Mouse (Mus musculus): ENCODE measurements at regions not wholly inside any gene's neighbourhood (a gene's known extent, or its start where the extent isn't known, plus 50 kb on each side); places are given as distances from the start of the nearest gene placed in this dataset.
"Not testable (repeated sequence)": the region's sequence is repeated elsewhere in the genome, so short reads cannot be mapped to it uniquely, and the experiment has no call there.

- no peak for DNase-seq
Observed at GRCm38 (mm10) chr15:32749971-32750370, 505.4 kb downstream of the Sema5a start.

DNA sequence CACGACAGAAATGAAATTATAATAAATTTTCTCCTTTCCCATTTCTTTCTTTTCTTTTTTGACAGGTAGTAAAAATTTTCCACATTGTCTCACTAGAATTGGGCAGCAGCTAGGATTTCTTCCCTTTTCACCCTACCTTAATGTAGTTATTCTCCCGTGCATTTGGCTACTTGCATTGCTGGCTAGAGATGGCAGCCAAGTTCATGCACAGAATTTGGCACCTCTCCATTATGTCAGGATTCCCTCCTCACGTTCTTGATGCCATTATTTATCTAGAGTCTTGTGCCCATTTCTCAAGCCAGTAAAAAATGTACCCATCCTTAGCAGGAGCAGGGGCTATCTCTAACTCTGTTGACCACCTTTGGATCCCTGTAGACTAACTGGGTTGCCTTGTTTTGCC lies 507.4 kb downstream of the Sema5a start:
- no peak for DNase-seq

GRCm38 (mm10) chr15:32760141-32760540 lies 515.5 kb downstream of the Sema5a start:
- no peak for DNase-seq

GRCm38 (mm10) chr15:32766011-32766701 lies 521.5 kb downstream of the Sema5a start:
- peak; percentile 18 for DNase-seq

GRCm38 (mm10) chr15:32766746-32767471 lies 522.3 kb downstream of the Sema5a start:
- DNase-seq = no peak

- not testable (repeated sequence) for DNase-seq
Observed at GRCm38 (mm10) chr15:32778226-32778598, 533.6 kb downstream of the Sema5a start.

- DNase-seq = peak; percentile 78
Observed at GRCm38 (mm10) chr15:32778599-32779273, 534.1 kb downstream of the Sema5a start.

- DNase-seq = not testable (repeated sequence)
Observed at GRCm38 (mm10) chr15:32779274-32779615, 534.6 kb downstream of the Sema5a start.

GRCm38 (mm10) chr15:32781609-32782008 lies 537.0 kb downstream of the Sema5a start:
- not testable (repeated sequence) for DNase-seq

DNA sequence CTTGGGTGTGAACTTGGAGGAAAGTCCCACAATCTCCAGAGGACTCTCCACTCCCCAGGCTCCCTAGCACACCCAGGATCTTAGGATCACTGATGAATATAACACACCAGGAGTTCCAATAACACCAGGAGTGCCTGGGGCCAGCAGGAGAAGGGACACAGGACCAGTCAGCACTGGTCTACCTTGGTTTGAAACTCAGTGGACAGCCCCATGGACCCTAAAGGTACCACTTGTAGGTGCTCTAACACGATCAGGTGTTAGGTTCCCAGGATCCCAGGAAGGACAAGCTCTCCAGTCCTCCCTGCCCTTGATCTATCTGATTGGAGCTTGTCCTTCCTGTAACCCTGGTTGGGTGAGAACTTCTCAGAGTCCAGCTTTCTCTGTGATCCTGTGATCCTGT lies 554.6 kb downstream of the Sema5a start:
- DNase-seq = no peak

DNA sequence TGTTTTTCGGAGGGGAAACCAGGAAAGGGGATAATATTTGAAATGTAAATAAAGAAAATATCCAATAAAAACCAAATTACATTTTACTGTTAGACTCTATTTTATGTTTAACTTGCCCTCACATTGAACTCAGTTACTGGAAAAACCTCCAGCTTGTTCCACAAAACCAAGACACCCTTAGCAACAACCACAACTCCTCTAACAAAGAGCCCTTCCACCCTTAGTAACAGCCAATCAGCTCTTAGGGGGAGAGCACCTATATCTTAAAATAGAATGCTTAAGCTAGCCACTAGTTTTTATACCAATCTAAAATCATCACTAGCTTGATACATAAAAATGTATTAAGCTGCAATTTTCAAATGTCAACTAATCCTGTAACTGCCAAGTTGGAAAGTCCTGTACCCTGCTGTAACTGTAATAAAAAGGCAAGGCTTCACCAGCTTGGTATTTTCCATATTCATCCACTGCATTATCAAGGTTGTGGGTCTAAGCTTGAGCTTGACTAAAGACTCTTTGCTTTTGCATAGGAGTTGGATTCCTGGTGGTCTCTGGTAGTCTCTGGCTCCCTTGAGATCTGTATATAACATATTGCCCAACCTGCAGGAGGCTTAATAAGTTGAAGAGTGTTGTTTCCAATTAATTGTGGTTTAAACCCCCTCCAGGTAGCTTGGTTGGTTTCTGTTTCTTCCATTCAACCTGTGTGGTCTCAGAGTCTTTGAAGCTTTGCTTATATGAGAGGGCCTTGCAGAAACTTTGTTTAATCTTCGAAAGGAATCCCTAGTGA lies 566.4 kb downstream of the Sema5a start:
- DNase-seq = no peak

- no peak for DNase-seq
Observed at GRCm38 (mm10) chr15:32839966-32840365, 595.4 kb downstream of the Sema5a start.

Measured in kidney, postnatal 14 days (tissue).